Mouse (Mus musculus) lung, postnatal 4 days (tissue): ENCODE data around the gene Klhdc3.

Experiments
- DNase-seq, 2 experiments: peaks; one replicate each; pipeline ENCODE4 v3.0.0; 2021

The Klhdc3 gene

GRCm38 (mm10) chr17:46651755-46652547, 28.8 kb downstream of the Klhdc3 start:
- no peak for DNase-seq

DNA sequence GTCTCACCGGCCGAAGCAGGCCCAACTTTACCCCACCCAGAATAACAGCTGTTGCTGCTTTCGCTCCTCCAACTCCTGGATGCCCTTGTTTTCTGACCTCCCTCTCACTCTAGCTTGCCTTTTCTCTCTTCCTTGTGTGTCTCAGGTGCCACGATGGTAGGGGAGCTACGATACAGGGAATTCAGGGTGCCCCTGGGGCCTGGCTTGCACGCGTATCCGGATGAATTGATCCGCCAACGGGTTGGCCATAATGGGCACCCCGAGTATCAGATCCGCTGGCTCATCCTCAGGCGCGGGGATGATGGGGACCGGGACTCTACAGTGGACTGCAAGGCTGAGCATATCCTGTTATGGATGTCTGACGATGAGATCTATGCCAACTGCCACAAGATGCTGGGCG, 29.4 kb downstream of the Klhdc3 start:
- DNase-seq: no peak

DNA sequence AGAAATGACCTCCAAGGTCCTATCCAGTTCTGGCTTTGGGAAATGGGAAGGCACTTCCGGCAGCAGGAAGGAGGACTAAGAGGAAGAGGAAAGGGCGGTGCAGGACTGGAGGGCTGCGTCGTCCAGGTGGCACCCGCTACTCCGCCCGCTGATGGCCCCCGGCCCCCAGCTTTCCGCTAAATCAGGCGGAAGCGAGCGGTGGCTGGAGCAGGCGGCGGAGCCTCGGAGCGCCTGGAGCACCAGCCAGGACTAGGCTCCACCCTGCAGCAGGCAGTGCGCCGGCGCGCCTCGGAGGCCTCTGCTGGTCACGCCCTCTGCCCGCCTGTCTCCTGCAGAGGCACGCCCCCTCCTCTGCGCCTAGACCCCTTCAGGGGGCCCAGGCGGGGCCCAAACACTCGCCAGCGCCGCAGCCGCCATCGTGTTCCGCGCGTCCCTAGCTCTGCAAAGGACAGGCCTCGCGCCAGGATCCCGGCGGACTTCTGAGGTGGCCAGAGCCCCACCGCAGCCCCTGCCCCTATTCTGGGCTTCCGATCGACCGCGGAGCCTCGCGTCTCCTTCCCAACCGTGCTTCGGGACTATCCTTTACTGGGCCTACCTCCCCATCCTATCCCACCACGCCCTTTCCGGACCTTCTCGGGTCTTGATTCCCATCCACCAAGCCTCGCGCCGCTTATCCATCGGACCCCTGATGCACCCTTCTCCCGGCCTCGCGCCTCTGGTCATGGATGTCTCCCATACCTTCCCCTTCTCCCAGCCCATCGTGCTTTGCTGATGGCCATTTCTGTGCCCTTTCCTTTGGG, 30.3 kb downstream of the Klhdc3 start, which contains the start of gene Cul7:
TSS of gene Cul7 (plus strand) at position 106 of the 800 bp plus-strand sequence.
- peak; percentile 95 to 98 for DNase-seq

DNA sequence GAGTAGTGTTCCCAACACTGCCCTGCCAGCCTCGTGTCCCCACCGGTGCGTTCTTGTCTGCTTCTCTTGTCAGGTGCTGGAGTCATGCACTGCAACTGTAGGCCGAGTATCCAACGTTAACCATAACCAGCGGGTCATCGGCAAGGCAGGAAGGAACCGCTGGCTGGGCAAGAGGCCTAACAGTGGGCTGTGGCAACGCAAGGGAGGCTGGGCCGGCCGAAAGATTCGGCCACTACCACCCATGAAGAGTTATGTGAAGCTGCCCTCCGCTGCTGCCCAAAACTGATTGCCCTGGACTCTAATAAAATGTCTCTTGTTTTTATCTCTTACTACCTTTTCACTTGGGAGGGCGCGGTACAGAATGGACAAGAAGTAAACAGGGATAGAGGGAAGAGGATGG, 30.9 kb downstream of the Klhdc3 start:
- peak in 1 of 2 experiments; percentile 59 for DNase-seq

GRCm38 (mm10) chr17:46648436-46648835, 32.3 kb downstream of the Klhdc3 start:
- DNase-seq: no peak

DNA sequence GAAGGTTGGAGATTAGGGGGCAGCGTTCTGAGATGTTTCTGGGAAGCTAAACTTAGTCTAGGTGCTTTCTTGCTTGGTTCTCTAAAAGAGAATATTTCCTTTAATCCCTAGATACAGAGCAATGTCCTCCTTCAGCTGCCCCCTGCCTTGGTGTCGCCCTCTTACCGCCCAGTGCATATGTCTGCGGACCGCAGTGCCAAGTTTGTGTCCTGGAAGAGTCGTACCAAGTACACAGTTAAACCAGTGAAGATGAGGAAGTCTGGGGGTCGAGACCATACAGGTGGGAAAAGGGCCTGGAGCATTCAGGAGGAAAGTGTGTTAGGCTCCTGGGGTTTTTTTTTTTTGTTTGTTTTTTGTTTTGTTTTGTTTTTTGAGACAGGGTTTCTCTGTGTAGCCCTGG, 33.4 kb downstream of the Klhdc3 start:
- no peak for DNase-seq

DNA sequence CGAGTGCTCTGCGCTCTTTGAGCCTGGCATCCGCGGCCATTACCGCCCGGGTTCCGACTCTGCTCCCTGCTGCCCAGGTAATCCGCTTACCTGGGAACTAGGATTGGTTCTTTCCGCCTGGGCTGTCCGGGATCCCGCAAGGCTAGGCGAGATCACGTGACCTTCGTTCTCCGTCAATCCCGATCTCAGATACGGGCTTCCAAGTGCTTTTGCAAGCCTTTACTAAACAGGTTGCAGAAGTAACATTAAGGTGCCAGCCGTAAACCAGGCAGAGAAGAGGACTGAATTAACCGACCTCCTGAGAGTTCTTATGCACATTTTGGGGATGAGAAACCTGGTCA, 34.4 kb downstream of the Klhdc3 start:
- no peak for DNase-seq

- peak; percentile 99 to 100 for DNase-seq
Observed at GRCm38 (mm10) chr17:46645561-46646321, 35.0 kb downstream of the Klhdc3 start, which contains the start of the genes Klc4 and Mrpl2. Gene Klc4 (minus strand): TSS chr17:46646022. Gene Mrpl2 (plus strand): TSS chr17:46646229.

GRCm38 (mm10) chr17:46644916-46645475, 35.7 kb downstream of the Klhdc3 start:
- DNase-seq: peak; percentile 81 to 86

- no peak for DNase-seq
Observed at GRCm38 (mm10) chr17:46644152-46644805, 36.4 kb downstream of the Klhdc3 start.

DNA sequence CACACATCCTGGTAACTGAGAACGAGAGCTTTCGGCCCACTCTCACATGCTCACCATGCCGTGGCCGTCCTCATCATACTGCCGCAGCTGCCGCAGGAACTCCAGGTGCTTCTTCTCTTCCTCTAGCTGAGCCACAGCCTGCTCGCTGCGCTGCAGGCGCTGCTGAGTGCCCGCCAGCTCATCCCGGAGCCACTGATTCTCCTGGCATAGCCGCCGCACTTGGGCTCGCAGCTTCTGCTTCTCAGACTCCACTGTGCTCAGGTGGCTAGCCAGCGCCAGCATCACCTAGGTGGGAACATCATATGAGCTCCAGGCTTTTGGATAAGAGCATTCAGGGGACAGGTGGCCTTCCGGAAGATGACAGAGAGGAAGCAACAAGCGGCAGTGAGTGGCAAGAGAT, 38.7 kb downstream of the Klhdc3 start:
- DNase-seq: no peak

GRCm38 (mm10) chr17:46639929-46640328, 40.8 kb downstream of the Klhdc3 start:
- no peak for DNase-seq

- DNase-seq: peak; percentile 58 to 83
Observed at GRCm38 (mm10) chr17:46636831-46637523, 43.7 kb downstream of the Klhdc3 start.

DNA sequence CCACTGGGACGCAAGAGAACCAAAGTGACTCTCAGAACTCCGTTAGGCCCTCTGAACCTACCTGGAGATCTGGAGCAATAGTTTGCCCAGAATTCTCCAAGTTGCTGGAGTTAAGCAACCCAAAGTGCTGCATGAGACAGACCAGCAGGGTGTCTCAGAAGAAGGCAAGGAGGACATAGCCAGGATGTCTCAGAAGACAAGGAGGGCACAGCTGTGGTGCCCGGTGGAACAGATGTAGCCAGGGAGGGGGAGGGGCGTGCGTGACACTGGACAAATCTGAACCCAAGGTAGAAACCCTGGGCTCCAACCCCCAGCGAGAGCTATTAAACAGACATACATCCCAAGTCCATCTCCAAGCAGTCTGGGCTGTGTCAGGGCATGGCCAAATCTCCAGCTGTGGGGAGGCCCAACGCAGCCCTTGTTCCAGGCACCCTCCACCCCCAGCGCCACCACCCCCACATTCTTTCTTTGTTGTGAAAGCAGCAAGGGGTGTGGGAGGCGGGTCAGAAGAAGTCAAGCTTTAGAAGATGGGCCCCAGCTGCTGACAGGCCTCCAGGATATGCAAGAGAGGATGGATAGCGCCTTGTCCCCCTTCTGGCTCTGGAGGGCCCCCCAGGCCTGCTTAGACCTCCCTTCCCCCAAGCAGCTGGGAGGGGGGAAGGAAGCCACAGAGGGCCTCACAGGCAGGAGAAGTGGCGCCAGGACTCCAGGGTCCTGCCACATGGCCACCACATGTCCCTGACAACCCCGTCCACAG, 50.9 kb downstream of the Klhdc3 start:
- DNase-seq: peak; percentile 82 to 94

DNA sequence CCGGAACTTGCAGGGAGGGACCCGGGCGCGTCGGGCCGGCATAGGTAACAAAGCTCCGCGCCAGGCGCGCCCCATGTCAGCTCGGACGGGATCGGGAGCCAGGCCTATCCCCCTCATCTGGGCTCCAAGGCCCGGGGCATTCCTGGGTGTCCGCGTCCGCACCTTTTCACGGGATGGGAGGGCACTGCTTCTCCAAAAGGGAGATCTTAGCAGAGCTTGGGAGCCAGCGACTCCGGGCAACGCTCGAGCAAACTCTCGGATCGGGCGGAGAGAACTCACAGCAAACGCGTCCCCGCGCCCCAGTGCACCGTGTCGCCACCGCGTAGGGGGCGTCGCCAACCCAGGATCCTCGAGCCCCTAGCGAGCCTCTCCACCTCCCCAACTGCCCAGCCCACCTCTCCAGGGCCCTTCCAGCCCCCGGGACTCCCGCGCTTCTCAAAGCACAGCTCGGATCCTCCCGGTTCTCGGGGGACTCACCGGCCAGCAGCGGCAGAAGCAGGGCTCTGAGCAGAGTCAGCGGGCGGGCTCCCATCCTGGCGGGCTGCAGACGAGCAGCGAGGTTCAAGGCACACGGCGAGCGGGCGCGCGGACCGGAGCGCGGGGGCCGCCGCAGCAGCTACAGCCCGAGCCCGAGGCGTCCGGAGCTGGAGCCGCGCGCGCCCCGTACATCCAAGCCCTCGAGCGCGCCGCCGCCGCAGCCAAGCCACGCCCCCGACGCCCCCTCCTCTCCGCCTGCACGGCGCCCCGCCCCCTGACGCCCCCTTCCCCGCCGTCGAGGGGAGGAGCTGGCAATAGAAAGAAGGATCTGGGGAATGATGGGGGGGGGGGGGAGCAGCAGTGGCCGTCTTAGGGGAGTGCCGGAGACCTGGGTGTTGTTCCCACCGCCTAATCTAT, 51.7 kb downstream of the Klhdc3 start, which contains the start of gene Ptk7:
TSS of gene Ptk7 (minus strand) at position 714 of the 894 bp plus-strand sequence.
- peak; percentile 88 to 93 for DNase-seq

- peak in 1 of 2 experiments; percentile 58 for DNase-seq
Observed at GRCm38 (mm10) chr17:46628471-46628790, 52.3 kb downstream of the Klhdc3 start.

GRCm38 (mm10) chr17:46627409-46627808, 53.3 kb downstream of the Klhdc3 start:
- peak in 1 of 2 experiments; percentile 43 for DNase-seq

- DNase-seq: no peak
Observed at GRCm38 (mm10) chr17:46624598-46624997, 56.1 kb downstream of the Klhdc3 start.
